Mouse (Mus musculus): ENCODE data around the gene Dcaf8.
"Not testable (repeated sequence)": the region's sequence is repeated elsewhere in the genome, so short reads cannot be mapped to it uniquely, and the experiment has no call there.

Dcaf8 gene

DNA sequence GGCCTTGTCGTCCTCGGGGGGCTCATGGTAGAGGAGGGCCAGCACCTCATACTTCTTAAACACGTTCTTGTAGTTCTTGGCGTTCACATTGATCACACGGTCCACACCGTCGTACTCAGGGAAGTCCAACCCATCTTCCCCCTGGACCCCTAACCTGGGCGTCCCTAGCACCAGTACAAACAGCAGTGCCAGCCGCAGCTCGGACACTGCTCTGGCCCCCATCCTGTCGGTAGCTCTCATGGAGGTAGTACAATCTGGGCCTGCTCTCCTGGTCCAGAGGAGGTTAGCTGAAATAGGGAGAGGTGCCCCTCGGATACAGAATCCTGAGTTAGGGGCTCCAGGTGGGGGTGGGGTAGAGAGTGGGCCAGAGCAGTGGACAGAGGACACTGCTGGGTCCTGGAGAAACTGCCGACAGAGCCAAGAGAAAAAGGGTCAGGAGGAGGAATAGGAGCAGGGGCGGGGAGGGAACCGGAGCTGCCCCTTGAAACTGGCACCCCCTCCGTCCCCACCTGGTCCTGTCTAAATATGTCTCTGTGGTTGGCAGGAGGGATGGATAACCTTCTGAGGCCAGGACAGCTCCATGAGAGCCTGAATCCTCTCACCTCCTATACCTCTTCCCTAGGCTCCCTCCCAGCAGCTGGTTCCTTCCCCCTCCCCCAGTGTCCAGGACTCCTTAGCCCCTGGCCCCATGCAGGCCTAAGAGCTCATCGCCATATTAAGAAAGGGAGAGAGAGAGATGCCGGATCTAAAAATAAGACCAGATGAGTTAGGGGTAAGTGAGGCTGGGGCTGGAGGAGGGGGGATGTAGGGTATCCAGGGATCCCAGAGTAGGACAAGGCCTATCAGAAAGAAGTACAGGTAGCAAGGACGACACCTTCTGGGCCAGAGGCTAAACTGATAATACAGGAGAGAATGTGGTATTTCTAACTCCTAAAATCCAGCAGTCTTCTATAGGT lies 71.8 kb downstream of the Dcaf8 start, which contains the start of gene Casq1:
Casq1 (minus strand) TSS at position 418 of the 956 bp plus-strand sequence.
- DNase-seq: no peak

- DNase-seq: peak; percentile 77 to 89
These were observed 72.5 kb downstream of the Dcaf8 start for GRCm38 (mm10) chr1:172220414-172220813.

GRCm38 (mm10) chr1:172221297-172222063 lies 73.6 kb downstream of the Dcaf8 start:
- no peak for DNase-seq

DNA sequence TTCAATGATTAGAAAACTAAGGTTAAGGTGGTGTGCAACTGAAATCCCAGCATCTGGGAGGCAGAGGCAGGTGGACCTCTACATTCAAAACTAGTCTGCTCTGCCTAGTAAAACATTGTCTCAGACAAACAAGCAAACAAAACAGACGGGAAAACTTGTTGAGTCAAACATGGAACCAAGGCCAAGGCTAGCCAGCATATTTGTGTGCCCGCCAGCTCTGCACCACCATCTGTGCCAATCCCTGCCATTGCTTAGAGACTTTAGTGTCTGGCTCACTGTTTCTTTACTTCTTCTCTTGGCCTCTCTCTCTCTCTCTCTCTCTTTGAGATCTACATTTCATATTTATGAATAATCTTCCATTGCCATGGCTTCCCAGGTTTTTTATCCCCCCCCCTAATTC lies 80.3 kb downstream of the Dcaf8 start:
- peak in 1 of 2 experiments; percentile 37 for DNase-seq

- no peak for DNase-seq
These were observed 81.3 kb downstream of the Dcaf8 start for GRCm38 (mm10) chr1:172229215-172229614.

DNA sequence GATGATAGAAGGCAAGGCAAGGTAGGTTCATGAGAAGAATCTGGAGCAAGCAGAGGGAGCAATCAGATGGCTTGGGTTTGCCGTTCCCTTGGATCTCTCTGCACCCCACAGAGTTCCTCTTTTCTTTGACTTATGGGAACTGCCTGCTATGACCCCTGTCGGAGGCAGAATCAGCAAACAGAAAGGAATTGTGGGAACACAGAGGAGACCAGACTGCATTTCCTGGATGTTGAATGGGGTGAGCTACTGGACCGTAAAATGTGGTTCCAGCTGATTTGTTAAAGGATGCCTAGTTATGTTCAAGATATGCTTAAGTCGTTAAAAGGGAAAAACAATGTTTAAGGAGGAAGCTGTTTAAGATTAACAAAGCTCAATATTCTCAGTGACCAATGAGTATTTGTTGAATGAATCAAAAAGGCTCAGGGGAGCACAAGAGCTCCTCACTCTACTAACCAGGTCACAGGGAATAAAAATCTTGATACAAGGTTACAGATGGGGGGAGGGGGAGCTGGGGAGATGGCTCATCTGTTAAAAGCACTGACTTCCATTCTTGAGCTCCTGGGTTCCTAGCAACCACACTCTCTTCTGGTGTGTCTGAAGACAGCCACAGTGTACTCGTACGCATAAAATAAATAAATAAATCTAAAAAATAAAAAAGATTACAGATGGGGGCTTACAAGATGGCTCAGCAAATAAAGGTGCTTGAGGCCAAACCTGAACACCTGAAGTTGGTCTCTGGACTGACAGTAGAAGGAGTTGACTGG lies 93.2 kb downstream of the Dcaf8 start:
- DNase-seq: peak in 1 of 2 experiments; percentile 40

GRCm38 (mm10) chr1:172242401-172242800 lies 94.5 kb downstream of the Dcaf8 start:
- peak; percentile 64 to 80 for DNase-seq

DNA sequence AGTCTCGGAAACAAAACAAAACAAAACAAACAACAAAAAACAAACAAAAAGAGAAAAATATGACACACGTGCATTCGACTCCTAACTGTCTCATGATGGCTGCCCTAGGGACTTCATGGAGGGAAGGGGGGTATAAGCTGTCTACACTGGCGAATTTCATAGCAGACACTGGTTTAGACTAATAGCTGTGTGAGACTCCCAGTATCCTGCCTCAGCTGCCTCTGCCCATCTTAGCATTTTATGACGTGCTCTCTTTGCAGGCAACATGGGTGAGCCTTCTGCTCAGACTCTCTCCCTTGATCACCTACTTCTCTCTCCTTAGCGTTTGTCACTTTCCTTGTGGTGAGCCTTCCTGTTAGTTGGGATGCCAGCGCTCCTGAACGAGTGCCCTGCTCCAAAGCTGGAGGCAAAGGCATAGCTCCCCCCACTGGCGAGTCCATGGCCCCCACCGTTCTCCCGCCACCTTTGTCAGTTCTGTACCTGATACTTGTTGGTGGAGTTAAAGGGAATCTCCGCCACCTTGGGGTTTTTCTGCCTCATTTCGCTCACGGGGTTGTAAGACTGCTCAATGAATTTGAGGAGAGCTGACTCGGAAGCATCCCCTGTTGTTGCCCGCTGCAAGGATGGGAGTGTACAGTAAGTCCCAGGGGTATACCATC lies 95.8 kb downstream of the Dcaf8 start:
- DNase-seq: peak; percentile 34 to 71

GRCm38 (mm10) chr1:172244645-172245044 lies 96.8 kb downstream of the Dcaf8 start:
- not testable (repeated sequence) for DNase-seq

All from kidney, postnatal 36 days (tissue).